Mouse (Mus musculus) C2C12 (cell line): ENCODE data around the gene Nrde2. TPM values are rescaled to one million over a fixed set of nuclear protein-coding genes. Genes with fewer than 3 reads are reported as not detected.

Experiments
- H3K27me3 ChIP-seq: one replicate; pipeline ENCODE4 v1.6.1; 2011; ENCODE audit not compliant: control insufficient read depth, insufficient read depth, insufficient read length
- H3K36me3 ChIP-seq: one replicate; pipeline ENCODE4 v1.6.1; 2011; ENCODE audit not compliant: control insufficient read depth, insufficient read depth
- H3K4me3 ChIP-seq: one replicate; pipeline ENCODE4 v1.5.1; 2011; ENCODE audit warnings: mild to moderate bottlenecking, control low read depth; ENCODE audit not compliant: poor library complexity, insufficient read depth, severe bottlenecking
- H3K79me2 ChIP-seq: one replicate; pipeline ENCODE4 v1.6.1; 2011; ENCODE audit not compliant: control insufficient read depth, insufficient read depth
- H3K79me3 ChIP-seq: one replicate; pipeline ENCODE4 v1.6.1; 2011; ENCODE audit warnings: low read depth, control low read depth
- H3ac ChIP-seq: one replicate; pipeline ENCODE3; 2011; ENCODE audit warnings: low read depth; ENCODE audit not compliant: control insufficient read depth, insufficient read length
- CEBPB ChIP-seq: IDR thresholded peaks from one replicate; pipeline ENCODE4 v1.6.1; 2011; ENCODE audit warnings: low read depth, mild to moderate bottlenecking, control low read depth, moderate library complexity
- CTCF ChIP-seq: IDR thresholded peaks from one replicate; pipeline ENCODE4 v1.5.1; 2011; ENCODE audit not compliant: control insufficient read depth, insufficient read depth, insufficient read length
- FOSL1 ChIP-seq: IDR thresholded peaks from one replicate; pipeline ENCODE4 v1.8.0; 2011; ENCODE audit warnings: mild to moderate bottlenecking, low read length; ENCODE audit not compliant: poor library complexity, insufficient read depth, severe bottlenecking
- MAX ChIP-seq: IDR thresholded peaks from one replicate; pipeline ENCODE4 v1.6.1; 2011; ENCODE audit warnings: mild to moderate bottlenecking, control low read depth
- MYOD1 ChIP-seq: IDR thresholded peaks from one replicate; pipeline ENCODE4 v1.6.1; 2011; ENCODE audit warnings: low read depth; ENCODE audit not compliant: control insufficient read depth, insufficient read length
- MYOG ChIP-seq: IDR thresholded peaks from one replicate; pipeline ENCODE4 v1.6.1; 2011; ENCODE audit not compliant: control insufficient read depth, insufficient read length; ENCODE audit errors: extremely low read depth
- USF1 ChIP-seq: IDR thresholded peaks from one replicate; pipeline ENCODE4 v1.6.1; 2011; ENCODE audit warnings: low read depth, mild to moderate bottlenecking, control low read depth, moderate library complexity
- polyA plus RNA-seq: library from polyadenylated mRNA; unstranded; fragments of >200 nt; fragmentation: generic; extraction: Trizol; gene quantifications from one replicate; pipeline ENCODE4 v1.2.1, GENCODE M21; 2012; ENCODE audit warnings: missing spikeins

Gene Nrde2
- polyA plus RNA-seq, 1 experiment, result 10.2 TPM

GRCm38 (mm10) chr12:100176469-100177056 lies 17.1 kb upstream of the Nrde2 start:
- H3K79me2 ChIP-seq, result no peaks in the 10 kb centered on the region

DNA sequence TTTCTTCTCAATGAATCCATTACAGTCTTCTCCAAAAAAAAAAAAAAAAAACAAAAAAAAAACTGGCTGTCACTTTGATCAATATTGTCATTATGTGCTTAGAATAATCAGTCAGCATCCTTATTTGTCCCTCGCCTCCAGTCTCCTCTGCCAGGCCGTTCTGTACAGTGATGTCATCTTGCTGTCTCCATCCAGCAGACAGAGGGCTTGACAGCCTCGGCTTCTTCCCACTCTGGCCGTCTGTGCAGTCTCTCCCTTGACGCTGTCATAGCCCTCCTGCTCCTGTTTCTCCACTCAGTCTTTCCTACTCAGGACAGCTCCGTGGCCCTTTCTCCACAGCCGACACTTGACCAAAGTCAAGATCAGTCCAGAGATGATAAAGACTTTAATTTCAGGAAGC lies 13.0 kb upstream of the Nrde2 start:
- Histone ChIP-seq H3K27me3 (no peaks in the 10 kb centered on the region), H3ac (no peak overlapping the region), H3K79me2 (no peaks in the 10 kb centered on the region)

More at GRCm38 (mm10) chr12:100176469-100177056, 17.1 kb upstream of the Nrde2 start:
- Histone ChIP-seq H3K36me3 (no peaks in the 10 kb centered on the region), H3K27me3 (no peaks in the 10 kb centered on the region), H3K79me3 (no peaks in the 10 kb centered on the region), H3ac (no peak overlapping the region), H3K4me3 (no peak overlapping the region)
- TF ChIP-seq MAX (no peak), CTCF (no peak)

DNA sequence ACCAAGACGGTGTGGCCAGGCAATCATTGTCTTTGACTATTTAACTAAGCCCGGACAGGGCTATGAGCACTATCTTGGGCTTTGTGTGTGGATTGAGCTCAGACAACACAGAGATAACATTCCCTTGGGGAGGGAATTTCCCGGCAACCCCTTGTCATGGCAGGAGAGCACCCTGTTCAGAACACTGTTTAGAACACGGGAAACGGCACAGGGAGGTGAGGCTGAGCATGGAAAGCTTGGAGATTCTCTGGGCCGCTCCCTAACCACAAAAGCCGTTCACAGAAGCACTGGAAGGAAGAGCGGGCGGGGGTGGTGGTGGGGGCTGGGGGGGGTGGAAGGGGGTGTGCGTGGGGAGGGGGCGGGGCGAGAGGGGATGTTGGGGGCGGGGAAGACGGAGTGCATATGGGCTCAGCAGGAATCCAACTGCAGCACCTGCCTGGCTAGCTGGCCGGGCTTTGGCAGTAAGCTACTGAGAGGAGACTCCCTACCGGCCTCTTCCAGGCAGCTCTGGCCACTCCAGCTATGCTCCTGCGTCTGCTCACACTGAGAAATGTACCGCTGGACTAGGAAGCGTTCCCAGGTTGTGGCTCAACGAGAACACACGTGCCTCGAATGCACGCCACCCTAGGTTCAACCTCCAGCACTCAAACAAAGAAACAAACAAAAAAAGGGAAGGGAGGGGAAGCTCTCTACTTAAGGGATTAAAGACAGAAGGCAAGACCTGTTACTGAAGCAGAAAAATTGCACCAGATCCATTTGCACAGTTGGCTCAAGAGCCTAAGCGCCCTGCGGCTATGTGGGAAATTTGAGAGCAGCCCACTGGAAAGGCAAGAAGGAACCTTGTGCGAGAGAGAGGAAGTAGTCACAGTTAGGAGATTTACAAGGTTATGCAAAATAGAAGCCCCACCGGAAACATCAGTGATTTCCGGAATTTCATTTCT lies 8.7 kb upstream of the Nrde2 start:
- Histone ChIP-seq H3K79me3 (no peaks in the 10 kb centered on the region), H3K27me3 (no peaks in the 10 kb centered on the region), H3K36me3 (no peaks in the 10 kb centered on the region), H3K79me2 (no peaks in the 10 kb centered on the region), H3ac (no peak overlapping the region), H3K4me3 (no peak overlapping the region)
- TF ChIP-seq MAX (no peak), FOSL1 (no peak), USF1 (no peak), MYOG (no peak), CTCF (no peak), MYOD1 (no peak), CEBPB (no peak)

More for the DNA sequence above, 13.0 kb upstream of the Nrde2 start:
- Histone ChIP-seq H3K79me3 (no peaks in the 10 kb centered on the region), H3K4me3 (no peak overlapping the region), H3K36me3 (no peaks in the 10 kb centered on the region)
- TF ChIP-seq FOSL1, result no peak
- TF ChIP-seq MYOG, result no peak
- no peak for TF ChIP-seq CTCF
- TF ChIP-seq MAX, result no peak
- no peak for TF ChIP-seq CEBPB
- TF ChIP-seq MYOD1, result no peak
- TF ChIP-seq USF1, result no peak

- TF ChIP-seq MYOG, result no peak
- TF ChIP-seq USF1, result no peak
- TF ChIP-seq CEBPB, result no peak
- TF ChIP-seq MAX, result no peak
- TF ChIP-seq MYOD1, result no peak
- no peak for TF ChIP-seq FOSL1
- no peak for TF ChIP-seq CTCF
- no peak overlapping the region for H3K4me3 ChIP-seq
Measured at GRCm38 (mm10) chr12:100167502-100167901, 8.0 kb upstream of the Nrde2 start.

GRCm38 (mm10) chr12:100166939-100167338 lies 7.5 kb upstream of the Nrde2 start:
- Histone ChIP-seq H3ac (no peak overlapping the region), H3K4me3 (no peak overlapping the region), H3K36me3 (no peaks in the 10 kb centered on the region), H3K79me3 (no peaks in the 10 kb centered on the region), H3K27me3 (no peaks in the 10 kb centered on the region), H3K79me2 (no peaks in the 10 kb centered on the region)
- TF ChIP-seq MYOG (no peak), CEBPB (no peak), CTCF (no peak), MAX (no peak), FOSL1 (no peak), MYOD1 (no peak), USF1 (no peak)

More at GRCm38 (mm10) chr12:100167502-100167901, 8.0 kb upstream of the Nrde2 start:
- H3K27me3 ChIP-seq, result no peaks in the 10 kb centered on the region
- no peaks in the 10 kb centered on the region for H3K79me2 ChIP-seq
- H3ac ChIP-seq, result no peak overlapping the region
- H3K79me3 ChIP-seq, result no peaks in the 10 kb centered on the region
- no peaks in the 10 kb centered on the region for H3K36me3 ChIP-seq
